ENCODE assay signal across 13 mouse cellular contexts in the genomic region with DNA sequence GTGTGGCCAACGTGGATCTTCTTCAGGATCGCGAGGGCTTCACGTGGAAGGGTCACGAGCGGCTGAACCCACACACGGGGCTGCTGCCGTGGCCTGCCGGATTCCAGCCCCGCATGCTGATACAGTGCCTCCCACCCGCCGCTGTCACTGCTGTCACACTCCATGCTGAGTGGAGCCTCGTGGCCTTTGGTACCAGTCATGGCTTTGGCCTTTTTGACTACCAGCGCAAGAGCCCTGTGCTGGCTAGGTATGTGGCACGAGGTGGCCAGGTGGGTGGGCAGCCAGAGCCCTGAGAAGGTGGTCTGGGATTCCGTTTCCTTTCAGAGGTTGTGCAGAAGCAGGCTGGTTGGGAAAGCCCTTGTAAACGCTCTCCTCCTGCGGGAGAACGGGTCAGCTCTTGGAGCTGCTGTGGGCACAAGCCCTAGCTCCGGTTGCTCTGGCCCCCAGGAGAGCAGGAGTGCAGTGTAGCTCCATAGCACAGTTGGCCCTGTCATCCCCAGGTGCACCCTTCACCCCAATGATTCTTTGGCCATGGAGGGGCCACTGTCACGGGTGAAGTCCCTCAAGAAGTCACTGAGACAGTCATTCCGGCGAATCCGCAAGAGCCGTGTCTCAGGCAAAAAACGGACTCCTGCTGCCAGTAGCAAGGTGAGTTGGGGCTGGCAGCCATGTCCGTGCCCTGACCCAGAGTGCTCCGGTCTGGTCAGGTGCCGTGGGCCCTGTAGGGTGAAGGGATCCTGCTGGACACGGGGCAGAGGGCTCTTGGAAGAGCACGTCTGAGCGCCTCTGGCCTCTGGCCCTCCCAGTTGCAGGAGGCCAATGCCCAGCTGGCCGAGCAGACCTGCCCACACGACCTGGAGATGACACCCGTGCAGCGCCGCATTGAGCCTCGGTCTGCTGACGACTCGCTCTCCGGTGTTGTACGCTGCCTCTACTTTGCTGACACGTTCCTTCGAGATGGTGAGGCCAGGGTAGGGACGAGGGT. TPM values are rescaled to one million over a fixed set of nuclear protein-coding genes. Genes with fewer than 3 reads are reported as not detected.
A peak's percentile ranks its signal among the peaks of the same experiment; 100 is the strongest.
DNase-seq lines count a peak whose midpoint lies in the region; ATAC-seq lines count a peak whose summit lies in the region.
"Had no signal": no experiment of that assay in that cellular context is flagged by ENCODE, and none has a peak within 500 bp of the region (broad histone marks: within the 10 kb centered on the region; RNA-seq: fewer than 3 reads in every experiment).

No protein-coding gene starts in this region.

- no peak overlapping the region for H3K4me2 ChIP-seq in forebrain, embryonic 13.5 days
- H3K4me2 ChIP-seq: hindbrain, embryonic 15.5 days; midbrain, embryonic 12.5 days had no signal

- no peak overlapping the region for H3K4me3 ChIP-seq in forebrain, embryonic 13.5 days
- H3K4me3 ChIP-seq: hindbrain, embryonic 15.5 days; midbrain, embryonic 12.5 days had no signal

- no peaks in the 10 kb centered on the region for H3K4me1 ChIP-seq in forebrain, embryonic 13.5 days
- H3K4me1 ChIP-seq: midbrain, embryonic 12.5 days had no signal

- no peaks in the 10 kb centered on the region for H3K27me3 ChIP-seq in forebrain, embryonic 13.5 days
- H3K27me3 ChIP-seq: hindbrain, embryonic 15.5 days; midbrain, embryonic 12.5 days had no signal

- H3K9me3 ChIP-seq in forebrain, embryonic 13.5 days (replicated peaks), result no peaks in the 10 kb centered on the region
- H3K9me3 ChIP-seq: hindbrain, embryonic 15.5 days; midbrain, embryonic 12.5 days had no signal

- peak; percentile 8 for DNase-seq in cerebellum, adult 9-11 months
- DNase-seq in cerebellum, postnatal 10 days, result no peak
- DNase-seq in layer of hippocampus, adult 9-11 months, result peak; percentile 1
- no peak for DNase-seq in layer of hippocampus, adult 9-10 months (ENCODE audit: low spot score)
- peak; percentile 1 for DNase-seq in right cerebral cortex, adult 18-20 months
- no peak for DNase-seq in right cerebral cortex, postnatal 14 days
- DNase-seq in gastrocnemius, postnatal 25 days, result peak; percentile 5
- DNase-seq: kidney, adult 8-10 months; layer of hippocampus, postnatal 36 days had no signal

- ATAC-seq in forebrain, embryonic 13.5 days, result no peak
- ATAC-seq: forebrain, embryonic 14.5 days had no signal

- H3K27ac ChIP-seq in forebrain, embryonic 13.5 days, result no peak overlapping the region
- H3K27ac ChIP-seq: hindbrain, embryonic 15.5 days; midbrain, embryonic 12.5 days had no signal

- no peak overlapping the region for H3K9ac ChIP-seq in forebrain, embryonic 13.5 days
- H3K9ac ChIP-seq: hindbrain, embryonic 15.5 days; midbrain, embryonic 12.5 days had no signal

- peaks cover 100% of the 10 kb centered on the region for H3K36me3 ChIP-seq in forebrain, embryonic 13.5 days (ENCODE audit: poor library complexity, severe bottlenecking)

- 93% methylated on average over 45 of the region's 45 CpGs for WGBS in forebrain, embryonic 13.5 days

RNA-seq across cellular contexts. Expression of gene Llgl1, which starts 10.2 kb away (rescaled TPM):
- total RNA-seq in gastrocnemius, postnatal 25 days (2021), result 1 to 10 TPM; 8.3 to 9.1 TPM
- polyA plus RNA-seq in forebrain, embryonic 13.5 days (2015; fragmentation: Nextera tagmentation; extraction: Ambion mirVana), result 97.5 and 110 TPM in 2 replicates

RNA-seq across cellular contexts. Expression of gene Flii, which starts 17.3 kb away (rescaled TPM):
- total RNA-seq in gastrocnemius, postnatal 25 days (2021), result 10 to 100 TPM; 85.4 to 97.7 TPM
- polyA plus RNA-seq in forebrain, embryonic 13.5 days (2015; fragmentation: Nextera tagmentation; extraction: Ambion mirVana), result 64.2 and 72.5 TPM in 2 replicates

RNA-seq across cellular contexts. Expression of gene Mief2, which starts 18.4 kb away (rescaled TPM):
- total RNA-seq in gastrocnemius, postnatal 25 days (2021), result 10 to 100 TPM; 73.9 to 91.2 TPM
- 16.1 and 17.8 TPM in 2 replicates for polyA plus RNA-seq in forebrain, embryonic 13.5 days (2015; fragmentation: Nextera tagmentation; extraction: Ambion mirVana)

Comparison
In these comparisons a context has a peak if more than half of its experiments do, and no peak if none do; other contexts are left out.
1. DNase-seq: peak in cerebellum, adult 9-11 months (single experiment), layer of hippocampus, adult 9-11 months (single experiment), right cerebral cortex, adult 18-20 months (single experiment) and gastrocnemius, postnatal 25 days (single experiment); none in cerebellum, postnatal 10 days (0 of 2), layer of hippocampus, adult 9-10 months (single experiment) and right cerebral cortex, postnatal 14 days (single experiment).